Mouse (Mus musculus) G1E (cell line): ENCODE measurements around the gene Shroom3. TPM values are rescaled to one million over a fixed set of nuclear protein-coding genes. Genes with fewer than 3 reads are reported as not detected.

Source experiments
- ATAC-seq: 2 replicates; pipeline ENCODE4 v1.8.0; 2016; ENCODE audit warnings: mild to moderate bottlenecking; ENCODE audit not compliant: insufficient number of reproducible peaks, poor library complexity, low FRiP score, severe bottlenecking; ENCODE audit errors: extremely low read depth
- DNase-seq: peaks from one replicate; pipeline ENCODE4 v3.0.0; 2012; ENCODE audit warnings: low spot score
- H3K27me3 ChIP-seq: 2 replicates; pipeline ENCODE4 v1.6.1; 2012; ENCODE audit warnings: mild to moderate bottlenecking, low read length, inconsistent platforms; ENCODE audit not compliant: insufficient read depth
- H3K36me3 ChIP-seq: replicated peaks from 2 replicates; pipeline ENCODE3; 2012; ENCODE audit warnings: mild to moderate bottlenecking, inconsistent platforms
- H3K4me1 ChIP-seq: 2 replicates; pipeline ENCODE4 v1.6.1; 2012; ENCODE audit warnings: low read depth, low read length, inconsistent platforms, mixed read lengths; ENCODE audit not compliant: insufficient read depth
- H3K4me3 ChIP-seq: 2 replicates; pipeline ENCODE4 v1.5.1; 2012; ENCODE audit warnings: low read depth, mild to moderate bottlenecking, inconsistent platforms, low read length, moderate library complexity, mixed read lengths
- H3K9me3 ChIP-seq: replicated peaks from 2 replicates; pipeline ENCODE4 v1.6.1; 2012; ENCODE audit warnings: inconsistent platforms
- CTCF ChIP-seq: IDR thresholded peaks from 2 replicates; pipeline ENCODE4 v1.5.1; 2012; ENCODE audit warnings: low read depth, low read length, inconsistent platforms, mixed read lengths
- GATA1 ChIP-seq: IDR thresholded peaks from 2 replicates; pipeline ENCODE4 v1.6.1; 2012; ENCODE audit warnings: borderline replicate concordance, low read length, inconsistent platforms, mixed read lengths
- GATA2 ChIP-seq: IDR thresholded peaks from 2 replicates; pipeline ENCODE4 v1.6.1; 2012; ENCODE audit warnings: low read depth, low read length, inconsistent platforms, borderline replicate concordance
- POLR2AphosphoS5 ChIP-seq: IDR thresholded peaks from 2 replicates; pipeline ENCODE4 v1.6.1; 2012; ENCODE audit warnings: low read depth, low read length, inconsistent platforms; ENCODE audit not compliant: insufficient replicate concordance
- TAL1 ChIP-seq: conservative IDR thresholded peaks from 2 replicates; pipeline ENCODE4 v1.6.1; 2012; ENCODE audit warnings: low read depth, low read length, inconsistent platforms, mixed read lengths
- polyA plus RNA-seq: library from polyadenylated mRNA; stranded (reverse); fragments of >175 nt; gene quantifications from 2 replicates; pipeline ENCODE4 v1.2.3, GENCODE M21; 2012
- total RNA-seq, 2 experiments: library from RNA; stranded (forward) in 1 of 2; stranded (reverse) in 1 of 2; fragments of 200-1000 nt in 1 of 2; fragments of >200 nt in 1 of 2; fragmentation: Nextera tagmentation in 1 of 2; gene quantifications; 2 replicates each; pipeline ENCODE4 v1.2.3; 2014 to 2017

Shroom3 gene
- total and polyA plus RNA-seq, 3 experiments, result 0.60 TPM; not detected in 2

GRCm38 (mm10) chr5:92761615-92762353 lies 78.5 kb downstream of the Shroom3 start:
- no peak for DNase-seq
- peaks cover 2% of the 10 kb centered on the region; the same call in 1 of the 2 replicates for H3K27me3 ChIP-seq
- no peak for TF ChIP-seq TAL1
- TF ChIP-seq POLR2AphosphoS5, result no peak
- no peak for TF ChIP-seq CTCF
- TF ChIP-seq GATA1, result no peak
- no peak for TF ChIP-seq GATA2
- H3K4me1 ChIP-seq, result no peaks in the 10 kb centered on the region
- H3K36me3 ChIP-seq, result no peaks in the 10 kb centered on the region
- no peaks in the 10 kb centered on the region for H3K9me3 ChIP-seq
- ATAC-seq, result no peak
- H3K4me3 ChIP-seq, result no peak overlapping the region

- Histone ChIP-seq H3K4me1 (no peaks in the 10 kb centered on the region), H3K27me3 (peaks cover 2% of the 10 kb centered on the region; the same call in 1 of the 2 replicates), H3K4me3 (no peak overlapping the region), H3K9me3 (no peaks in the 10 kb centered on the region), H3K36me3 (no peaks in the 10 kb centered on the region)
- TF ChIP-seq GATA2, result no peak
- no peak for TF ChIP-seq POLR2AphosphoS5
- no peak for TF ChIP-seq GATA1
- no peak for TF ChIP-seq CTCF
- TF ChIP-seq TAL1, result no peak
- ATAC-seq (no peak), DNase-seq (no peak)
These were observed 79.2 kb downstream of the Shroom3 start for GRCm38 (mm10) chr5:92762425-92762824.

- Histone ChIP-seq H3K4me1 (no peaks in the 10 kb centered on the region), H3K4me3 (no peak overlapping the region), H3K27me3 (peaks cover 2% of the 10 kb centered on the region; the same call in 1 of the 2 replicates), H3K9me3 (no peaks in the 10 kb centered on the region), H3K36me3 (no peaks in the 10 kb centered on the region)
- no peak for DNase-seq
- TF ChIP-seq CTCF (no peak), GATA1 (no peak), TAL1 (no peak), POLR2AphosphoS5 (no peak), GATA2 (no peak)
- no peak for ATAC-seq
These were observed 80.3 kb downstream of the Shroom3 start for GRCm38 (mm10) chr5:92763546-92763952.

- no peaks in the 10 kb centered on the region for H3K36me3 ChIP-seq
- DNase-seq (no peak), ATAC-seq (no peak)
- no peak for TF ChIP-seq TAL1
- no peak for TF ChIP-seq CTCF
- TF ChIP-seq GATA2, result no peak
- TF ChIP-seq GATA1, result no peak
- no peak for TF ChIP-seq POLR2AphosphoS5
- no peak overlapping the region for H3K4me3 ChIP-seq
- no peaks in the 10 kb centered on the region for H3K9me3 ChIP-seq
- H3K4me1 ChIP-seq, result no peaks in the 10 kb centered on the region
- H3K27me3 ChIP-seq, result peaks cover 2% of the 10 kb centered on the region; the same call in 1 of the 2 replicates
These were observed 83.1 kb downstream of the Shroom3 start for GRCm38 (mm10) chr5:92766301-92766700.

GRCm38 (mm10) chr5:92767194-92767777 lies 84.1 kb downstream of the Shroom3 start:
- Histone ChIP-seq H3K4me1 (no peaks in the 10 kb centered on the region), H3K27me3 (no peaks in the 10 kb centered on the region), H3K9me3 (no peaks in the 10 kb centered on the region), H3K36me3 (no peaks in the 10 kb centered on the region), H3K4me3 (no peak overlapping the region)
- TF ChIP-seq POLR2AphosphoS5 (no peak), TAL1 (no peak), GATA1 (no peak), GATA2 (no peak), CTCF (no peak)
- ATAC-seq, result no peak
- no peak for DNase-seq

- ATAC-seq (no peak), DNase-seq (no peak)
- no peak for TF ChIP-seq POLR2AphosphoS5
- TF ChIP-seq GATA2, result no peak
- TF ChIP-seq GATA1, result no peak
- no peak for TF ChIP-seq CTCF
- TF ChIP-seq TAL1, result no peak
- H3K27me3 ChIP-seq, result no peaks in the 10 kb centered on the region
- no peak overlapping the region for H3K4me3 ChIP-seq
- no peaks in the 10 kb centered on the region for H3K9me3 ChIP-seq
- no peaks in the 10 kb centered on the region for H3K36me3 ChIP-seq
- no peaks in the 10 kb centered on the region for H3K4me1 ChIP-seq
These were observed 84.6 kb downstream of the Shroom3 start for GRCm38 (mm10) chr5:92767857-92768291.
